Mouse (Mus musculus): ENCODE data around the gene Tlk2.

The Tlk2 gene

GRCm38 (mm10) chr11:105264506-105264905, 85.9 kb downstream of the Tlk2 start:
- no peak for DNase-seq

- no peak for DNase-seq
Observed at GRCm38 (mm10) chr11:105264988-105265387, 86.4 kb downstream of the Tlk2 start.

GRCm38 (mm10) chr11:105270155-105270554, 91.5 kb downstream of the Tlk2 start:
- peak in 1 of 2 experiments; percentile 73 for DNase-seq

DNA sequence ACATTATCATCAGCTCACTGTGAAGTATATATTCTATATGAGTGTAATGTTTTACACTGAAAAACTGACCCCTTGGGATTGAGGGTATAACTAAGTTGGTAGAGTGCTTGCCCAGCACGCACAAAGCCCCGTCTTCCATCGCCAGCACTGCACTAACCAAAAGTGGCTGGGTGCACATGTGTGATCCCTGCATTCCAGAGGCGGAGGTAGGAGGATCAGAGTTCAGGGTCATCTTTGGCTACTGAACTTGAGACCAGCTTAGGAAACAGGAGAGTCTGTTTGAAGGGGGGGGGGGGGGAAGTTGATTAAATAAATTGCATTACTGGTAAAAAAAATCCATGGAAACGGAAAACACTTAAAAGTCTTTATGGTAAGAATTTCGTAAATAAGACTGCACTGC, 101.8 kb downstream of the Tlk2 start:
- DNase-seq: no peak

DNA sequence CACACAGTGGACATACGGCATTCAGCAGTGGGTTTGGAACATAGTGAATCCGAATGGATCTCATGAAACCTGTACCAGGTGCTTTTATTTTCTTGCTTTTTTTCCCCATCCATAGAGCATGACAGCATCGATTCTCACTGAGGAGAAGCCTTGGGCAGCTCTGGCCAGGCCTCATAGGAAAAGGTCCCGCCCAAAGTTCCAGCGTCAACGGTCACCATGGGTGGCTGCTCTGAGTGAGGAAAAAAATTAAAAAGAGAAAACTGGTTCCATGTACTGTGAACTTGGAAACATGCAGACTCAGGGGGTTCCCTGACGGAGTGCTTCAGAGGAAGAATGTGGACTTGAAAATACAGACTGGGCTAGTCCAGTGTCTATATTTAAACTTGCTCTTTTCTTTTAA, 102.7 kb downstream of the Tlk2 start:
- DNase-seq: peak in 1 of 2 experiments; percentile 40

GRCm38 (mm10) chr11:105281763-105282459, 103.3 kb downstream of the Tlk2 start:
- no peak for DNase-seq

DNA sequence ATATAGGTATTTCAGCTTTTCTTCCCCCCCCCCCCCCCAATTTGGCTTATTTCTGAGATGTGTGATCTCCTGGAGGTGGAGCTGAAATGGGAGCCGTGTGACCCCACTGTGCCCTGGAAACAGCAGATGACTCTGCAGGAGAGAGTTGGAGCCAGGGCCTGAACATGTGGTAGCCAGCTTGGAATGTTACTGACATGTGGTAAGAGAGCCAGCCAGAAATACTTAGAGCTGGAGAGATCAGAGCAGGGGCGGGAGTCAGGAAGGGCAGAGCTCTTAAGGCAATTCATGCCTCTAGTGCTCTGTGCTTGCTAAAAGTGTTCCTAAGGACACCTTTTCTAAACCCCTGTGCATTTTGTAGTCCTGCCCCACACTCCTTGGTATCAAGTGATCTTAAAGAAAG, 103.9 kb downstream of the Tlk2 start:
- DNase-seq: peak in 1 of 2 experiments; percentile 63

DNA sequence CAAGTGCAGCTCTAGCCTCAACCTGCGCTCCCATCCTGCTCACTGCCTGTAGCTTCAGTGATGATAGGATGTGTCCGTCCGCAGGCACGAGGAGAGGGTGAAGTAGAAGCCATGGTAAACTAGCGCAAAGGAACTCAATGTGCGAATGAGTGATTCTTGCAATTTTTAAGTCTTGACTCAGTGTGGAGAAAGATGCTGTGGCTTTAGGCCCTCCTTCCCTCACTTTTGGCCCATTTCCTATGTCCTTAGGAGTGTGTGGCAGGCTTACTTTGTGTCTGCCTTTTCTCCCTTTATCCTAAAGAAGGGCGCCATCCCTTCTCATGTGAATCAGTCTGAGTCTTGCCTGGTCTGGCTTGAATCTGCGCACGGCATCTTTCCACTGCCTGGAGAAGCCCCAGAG, 104.4 kb downstream of the Tlk2 start:
- no peak for DNase-seq

- DNase-seq: peak in 1 of 2 experiments; percentile 66
Observed at GRCm38 (mm10) chr11:105285720-105286119, 107.1 kb downstream of the Tlk2 start.

GRCm38 (mm10) chr11:105289403-105289802, 110.8 kb downstream of the Tlk2 start:
- no peak for DNase-seq

- peak in 1 of 2 experiments; percentile 45 for DNase-seq
Observed at GRCm38 (mm10) chr11:105291681-105292123, 113.1 kb downstream of the Tlk2 start.

GRCm38 (mm10) chr11:105292124-105293071, 113.8 kb downstream of the Tlk2 start, which contains the start of gene Mrc2:
Mrc2 (plus strand) TSS chr11:105292643.
- peak; percentile 64 to 82 for DNase-seq

- peak; percentile 59 to 72 for DNase-seq
Observed at GRCm38 (mm10) chr11:105293101-105293581, 114.5 kb downstream of the Tlk2 start.

GRCm38 (mm10) chr11:105293901-105294494, 115.4 kb downstream of the Tlk2 start:
- DNase-seq: no peak

DNA sequence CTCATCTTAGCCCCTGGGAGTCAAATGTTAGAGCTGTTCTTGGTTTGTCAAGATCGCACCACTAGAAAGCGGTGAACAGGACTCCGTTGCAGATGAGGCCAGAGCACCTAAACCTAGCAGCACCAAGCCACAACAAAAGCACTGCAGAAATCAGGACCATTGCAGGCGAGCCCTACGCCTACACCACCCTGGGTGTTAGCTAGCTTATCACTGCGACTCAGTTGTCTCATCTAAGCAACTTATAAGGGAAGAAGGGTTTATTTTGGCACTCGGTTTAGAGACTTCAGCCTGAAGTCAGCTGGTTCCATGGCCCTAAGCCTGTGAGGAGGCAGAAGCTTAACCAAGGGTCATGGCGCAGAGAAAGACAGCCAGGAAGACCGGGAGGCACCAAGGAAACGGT, 117.5 kb downstream of the Tlk2 start:
- no peak for DNase-seq

- DNase-seq: no peak
Observed at GRCm38 (mm10) chr11:105310197-105310596, 131.6 kb downstream of the Tlk2 start.

GRCm38 (mm10) chr11:105311291-105311975, 132.8 kb downstream of the Tlk2 start:
- peak; percentile 66 to 81 for DNase-seq

GRCm38 (mm10) chr11:105312311-105312942, 133.8 kb downstream of the Tlk2 start:
- DNase-seq: peak in 1 of 2 experiments; percentile 37

DNA sequence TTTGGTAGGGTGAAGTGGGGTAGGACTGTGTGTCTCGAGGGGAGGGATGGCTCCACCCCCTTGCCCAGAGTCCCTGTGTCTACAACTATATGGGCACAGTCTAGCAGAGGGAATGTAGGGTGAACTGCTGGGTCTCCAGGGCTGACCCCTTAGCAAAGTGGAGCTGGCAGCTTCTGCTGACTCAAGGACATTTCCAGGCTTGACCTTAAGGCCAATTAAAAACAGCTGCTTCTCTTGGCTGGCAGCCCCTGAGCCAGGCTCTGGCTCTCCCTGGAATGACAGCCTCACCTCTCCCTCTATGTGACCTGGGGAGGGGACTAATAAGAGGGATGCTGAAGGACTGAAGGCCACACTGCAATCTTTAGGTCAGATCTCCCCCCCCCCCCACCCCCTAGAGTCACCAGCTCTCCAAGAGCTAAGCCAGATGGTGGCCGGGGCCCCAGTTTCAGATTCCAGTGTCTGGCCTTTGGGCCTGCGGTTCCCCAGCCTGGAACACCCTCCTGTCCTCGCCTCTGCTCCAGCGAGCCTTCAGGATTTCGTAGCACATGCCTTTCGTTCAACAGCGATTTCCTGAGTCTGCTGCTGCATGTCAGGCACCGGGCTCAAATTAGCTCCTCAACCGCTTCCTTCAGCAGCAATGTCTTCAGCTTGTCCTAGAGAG, 134.5 kb downstream of the Tlk2 start:
- DNase-seq: peak; percentile 68 to 77

DNA sequence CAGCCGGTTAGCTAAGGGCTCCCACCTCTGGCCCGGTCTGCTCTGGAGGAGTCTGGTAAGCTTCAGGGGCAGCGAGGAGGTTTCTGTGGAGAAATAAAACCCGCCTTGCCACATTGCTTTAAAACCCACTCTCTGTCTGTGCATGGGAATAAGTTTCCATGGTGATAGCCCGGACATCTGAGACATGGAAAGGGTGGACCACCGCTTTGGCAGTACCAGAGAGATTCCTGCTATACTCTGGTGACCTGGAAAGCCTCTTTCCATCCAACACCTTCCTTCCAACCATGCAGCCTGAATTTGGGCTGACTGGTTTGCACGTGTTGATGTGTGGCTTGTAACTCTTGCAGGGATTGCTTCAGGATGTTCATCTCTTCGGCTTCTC, 135.0 kb downstream of the Tlk2 start:
- no peak for DNase-seq

DNA sequence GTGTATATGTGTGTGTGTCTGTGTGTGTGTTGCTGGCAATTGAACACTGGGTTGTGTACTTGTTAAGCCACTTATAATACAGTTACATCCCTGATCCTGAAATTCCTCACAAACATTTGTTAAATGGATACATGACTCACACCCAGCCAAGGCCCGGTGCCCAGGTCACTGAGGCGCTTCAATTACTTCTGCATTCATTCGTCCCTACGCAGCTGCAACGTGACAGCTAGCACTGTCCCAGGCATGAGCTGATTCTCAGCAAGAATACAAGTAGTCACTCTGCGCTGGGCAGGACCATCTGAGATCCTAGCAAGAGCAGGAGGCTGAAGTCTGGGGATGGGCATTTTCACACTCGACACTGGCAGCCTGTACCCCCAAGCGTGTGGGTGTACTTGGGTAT, 136.7 kb downstream of the Tlk2 start:
- DNase-seq: peak in 1 of 2 experiments; percentile 29
